Mouse (Mus musculus): ENCODE data around the gene Fam169b.

GRCm38 (mm10) chr7:68318979-68319378, 45.3 kb downstream of the Fam169b start:
- no peak for TF ChIP-seq CTCF (IDR thresholded peaks at IDR 0.05)
- no peak for TF ChIP-seq EP300 (IDR thresholded peaks at IDR 0.05; ENCODE audit: insufficient read depth, low read depth, low read length)

All from heart, adult 2 months (tissue).